Mouse (Mus musculus) v-Abl transformed pro-B cells (cell line): ENCODE data around the gene H2-Ab1.

Experiments used
- in situ Hi-C, 2 experiments: fragments of 400-800 bp; cut with MboI; formaldehyde crosslinking; loops; one replicate each; pipeline ENCODE4 v1.15.1; 2025; ENCODE audit not compliant: unreplicated experiment in 2 of 2

Gene H2-Ab1

DNA sequence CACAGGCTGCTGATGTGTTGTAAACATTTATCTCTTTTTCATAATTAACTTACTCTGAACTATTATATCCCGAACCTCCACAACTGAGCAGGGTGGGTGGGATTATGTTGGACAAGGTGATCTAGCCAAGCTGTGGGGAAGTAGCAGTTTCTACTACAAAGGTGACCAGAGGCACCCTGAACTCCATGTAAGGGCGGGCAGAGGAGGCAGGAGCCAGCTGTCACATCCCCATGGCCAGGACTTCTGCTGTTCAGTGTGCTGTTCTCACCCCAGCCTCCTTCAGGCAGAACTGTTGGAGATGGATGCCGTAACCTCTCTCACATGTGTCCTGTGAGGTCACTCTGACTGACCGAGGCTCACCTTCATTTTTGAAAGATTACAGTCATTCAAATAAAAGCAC, 12.3 kb downstream of the H2-Ab1 start:
- in situ Hi-C loops = no loop called here

DNA sequence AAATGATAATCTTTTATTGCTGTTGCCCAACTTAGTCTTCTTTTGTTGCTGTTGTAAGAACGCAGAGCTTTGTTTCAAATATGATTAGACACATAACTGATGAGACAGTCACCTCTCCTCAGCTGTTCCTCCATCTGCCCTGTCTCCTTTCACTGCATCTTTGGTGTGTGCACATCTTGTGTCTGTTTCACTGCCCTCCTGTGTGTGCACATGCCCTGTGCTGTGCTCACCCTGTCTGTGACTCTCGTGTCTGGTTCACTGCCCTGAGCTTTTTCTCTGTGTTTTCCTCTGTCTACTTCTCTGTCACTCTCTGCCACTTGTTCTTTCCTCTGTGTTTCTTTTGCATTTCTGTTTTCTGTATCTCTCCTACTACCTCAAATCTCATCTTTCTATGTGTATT, 12.7 kb downstream of the H2-Ab1 start:
- in situ Hi-C loops = no loop called here

DNA sequence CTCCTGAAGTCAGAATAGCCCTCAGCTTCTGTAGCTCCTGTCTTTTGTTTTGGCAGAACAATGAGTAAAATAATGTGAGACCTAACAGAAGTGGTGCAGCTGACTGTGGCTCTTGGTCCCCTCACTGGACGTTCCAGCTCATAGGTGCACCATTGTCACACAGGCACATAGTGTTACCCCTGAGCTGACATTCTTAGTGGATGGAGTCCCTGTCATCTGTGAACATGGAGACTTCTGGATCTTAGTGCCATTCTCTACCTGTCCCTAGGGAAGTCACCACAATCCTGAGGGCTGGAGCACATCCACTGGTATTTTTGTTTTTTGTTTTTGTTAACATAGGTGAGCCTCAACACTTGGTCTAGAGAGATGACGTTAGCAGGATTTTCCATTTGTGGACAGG, 13.5 kb downstream of the H2-Ab1 start:
- in situ Hi-C loops = no loop called here

DNA sequence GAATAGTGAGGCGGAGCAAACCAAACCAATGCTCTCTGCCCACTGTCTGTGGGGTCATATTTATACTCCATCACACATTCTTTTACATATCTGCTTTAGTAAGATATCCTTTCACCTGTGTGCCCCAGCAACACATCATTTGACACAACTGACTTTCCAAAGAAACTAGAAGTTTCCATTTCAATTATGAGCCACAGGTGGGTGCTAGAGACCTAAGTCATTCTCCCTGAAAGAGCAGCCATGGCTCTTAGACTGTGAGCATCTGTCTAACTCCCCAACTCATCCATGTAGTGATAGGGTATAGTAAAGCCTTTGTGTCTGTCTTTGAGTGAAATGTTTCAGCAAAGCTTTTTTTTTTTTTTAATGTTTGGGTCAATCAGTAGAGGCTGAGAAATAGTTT, 14.6 kb downstream of the H2-Ab1 start:
- in situ Hi-C loops = no loop called here

DNA sequence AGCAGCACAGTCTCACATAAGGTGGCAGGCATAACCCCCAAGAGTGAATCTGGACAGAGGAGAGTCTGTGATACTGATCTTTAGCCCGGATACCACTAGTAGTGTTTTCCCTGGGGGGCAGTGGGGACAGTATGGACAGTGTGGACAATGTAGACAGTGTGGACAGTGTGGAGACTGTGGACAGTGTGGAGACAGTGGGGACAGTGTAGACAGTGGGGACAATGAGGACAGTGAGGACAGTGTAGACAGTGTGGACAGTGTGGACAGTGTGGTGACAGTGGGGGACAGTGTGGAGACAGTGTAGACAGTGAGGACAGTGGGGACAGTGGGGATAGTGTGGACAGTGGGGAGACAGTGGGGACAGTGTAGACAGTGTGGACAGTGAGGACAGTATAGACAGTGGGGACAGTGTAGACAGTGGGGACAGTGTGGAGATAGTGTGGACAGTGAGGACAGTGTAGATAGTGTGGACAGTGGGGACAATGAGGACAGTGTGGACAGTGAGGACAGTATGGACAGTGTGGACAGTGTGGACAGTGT, 23.1 kb downstream of the H2-Ab1 start:
- in situ Hi-C loops = no loop called here

DNA sequence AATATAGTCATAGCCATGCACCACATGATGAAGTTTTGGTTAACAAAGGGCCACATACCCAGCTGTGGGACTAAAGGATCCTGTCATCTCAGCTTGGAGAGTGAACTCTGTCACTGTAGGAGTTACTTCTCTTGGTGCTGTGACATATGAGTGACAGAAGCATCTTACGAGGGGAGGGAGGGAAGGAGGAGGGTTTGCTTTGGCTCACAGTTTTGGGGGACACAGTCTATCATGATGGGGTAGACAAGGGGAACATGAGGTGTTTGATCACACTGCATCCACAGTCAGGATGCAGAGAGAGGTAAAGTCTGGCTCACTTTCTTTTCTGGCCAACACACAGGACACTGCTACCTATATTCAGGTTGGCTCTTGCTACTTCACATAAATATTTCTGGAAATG, 24.3 kb downstream of the H2-Ab1 start:
- in situ Hi-C loops = no loop called here

DNA sequence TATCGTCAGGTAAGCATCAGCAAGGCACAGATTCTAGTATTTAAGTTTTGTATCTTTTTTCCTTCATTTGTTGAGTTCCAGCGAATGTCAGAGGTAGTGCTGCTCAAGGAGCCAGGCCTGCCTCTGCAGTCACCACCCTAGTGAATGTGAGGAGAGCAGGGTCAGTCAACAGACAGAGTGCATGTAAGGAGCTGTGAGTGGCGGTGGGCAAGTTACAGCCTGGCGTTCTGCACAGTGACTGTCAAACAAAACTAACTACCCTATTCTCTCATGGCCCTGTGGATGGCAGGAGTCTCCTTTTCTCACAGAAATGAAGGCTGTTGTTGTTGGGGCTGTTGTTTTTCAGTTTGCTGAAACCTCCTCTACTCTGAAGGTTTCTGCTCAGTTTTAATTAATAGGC, 27.9 kb downstream of the H2-Ab1 start:
- in situ Hi-C loops = no loop called here

DNA sequence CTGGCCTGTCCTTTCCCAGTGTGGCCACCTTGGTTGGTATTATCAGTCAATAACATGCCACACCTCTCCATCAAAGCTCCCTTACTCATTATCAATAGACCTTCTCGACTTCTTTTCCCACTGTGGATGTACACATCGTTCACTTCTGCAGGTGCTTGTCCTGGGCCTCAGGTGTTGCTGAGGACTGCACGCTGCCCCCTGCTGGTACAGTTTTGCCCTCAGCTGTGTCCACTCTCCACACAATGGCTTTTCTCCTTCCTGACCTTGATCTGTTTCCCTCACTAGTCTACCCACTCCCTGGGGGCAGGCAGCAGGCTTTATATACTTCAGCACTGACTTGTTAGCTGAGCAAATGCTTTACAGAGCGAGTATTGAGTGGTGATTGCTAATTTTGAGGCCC, 28.4 kb downstream of the H2-Ab1 start:
- in situ Hi-C loops = no loop called here

DNA sequence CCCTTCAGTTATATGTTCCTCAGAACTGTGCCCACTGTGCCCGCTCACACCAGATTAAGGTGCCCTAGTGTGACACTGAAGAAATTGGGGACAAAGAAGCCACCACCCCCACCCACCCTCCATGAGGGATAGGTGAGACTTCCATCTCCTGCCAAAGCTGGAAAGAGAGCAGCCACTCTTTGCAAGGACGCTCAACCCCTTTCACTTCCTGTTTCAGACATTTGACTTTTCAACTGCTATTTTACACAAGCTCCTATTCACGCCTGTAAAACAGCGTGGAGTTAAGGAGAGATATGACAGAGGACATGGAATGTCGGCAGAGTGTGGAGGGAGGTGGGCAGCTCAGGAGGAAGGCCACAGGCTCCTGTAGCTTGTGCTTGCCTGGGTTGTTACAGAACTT, 29.0 kb downstream of the H2-Ab1 start:
- in situ Hi-C loops = no loop called here

DNA sequence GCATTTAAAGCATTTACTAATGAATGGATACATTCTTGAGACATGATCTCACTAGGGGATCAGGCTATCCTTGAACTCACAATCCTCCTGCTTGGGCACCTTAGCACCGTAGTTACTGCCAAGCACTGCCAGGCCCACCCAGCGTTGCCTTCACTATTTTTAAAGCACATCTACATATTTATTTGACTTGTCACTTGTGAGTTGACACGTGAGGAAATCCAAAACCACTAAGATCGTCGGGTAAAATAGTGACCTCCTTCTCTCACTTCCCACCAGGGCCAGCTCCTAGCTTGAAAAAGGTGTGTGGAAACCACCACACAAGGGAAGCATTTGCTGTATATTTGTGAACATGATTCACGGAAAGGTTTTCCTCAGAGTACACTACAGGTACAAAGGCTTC, 29.5 kb downstream of the H2-Ab1 start:
- in situ Hi-C loops = no loop called here

DNA sequence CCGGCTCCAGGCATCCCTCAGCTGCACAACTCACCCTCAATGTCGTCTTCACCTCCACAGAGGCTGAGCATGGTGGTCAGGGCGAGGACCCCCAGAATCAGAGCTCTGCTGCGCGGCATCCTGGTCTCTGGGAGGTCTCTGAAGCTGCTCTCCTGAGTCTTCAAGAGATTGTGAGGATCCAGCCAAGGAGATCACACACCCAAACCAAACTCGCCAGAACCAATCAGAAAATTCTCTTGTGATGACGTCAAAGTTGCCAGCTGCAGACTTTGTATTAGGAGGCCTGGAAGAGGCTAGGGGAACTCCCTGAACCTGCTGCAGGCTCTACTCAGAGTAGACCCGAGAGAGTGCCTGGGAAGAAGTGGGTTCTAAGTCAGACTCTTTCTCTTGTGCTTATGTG, 30.2 kb downstream of the H2-Ab1 start, which contains the start of gene H2-Aa:
TSS of gene H2-Aa (minus strand) at position 176 of the 400 bp plus-strand sequence.
- in situ Hi-C loops = no loop called here

DNA sequence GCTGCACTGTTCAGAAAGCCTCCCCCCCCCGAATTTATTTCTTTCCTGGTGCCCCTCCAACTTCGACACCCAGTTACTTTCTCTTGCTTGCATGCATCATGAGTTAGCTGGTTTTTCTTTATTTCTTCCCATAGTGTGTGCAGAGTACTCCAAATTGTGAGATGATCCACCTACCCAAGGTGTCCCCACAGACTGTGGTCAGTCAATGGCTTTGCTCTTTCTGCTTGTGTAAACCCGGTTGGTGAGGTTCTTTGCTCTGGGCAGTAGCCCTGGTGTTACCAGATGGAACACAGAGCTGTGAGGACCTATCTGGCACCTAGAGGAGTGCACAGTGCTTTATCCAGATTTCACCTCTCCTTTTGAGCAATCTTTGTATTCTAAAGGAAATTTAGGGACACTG, 30.6 kb downstream of the H2-Ab1 start:
- in situ Hi-C loops = no loop called here

DNA sequence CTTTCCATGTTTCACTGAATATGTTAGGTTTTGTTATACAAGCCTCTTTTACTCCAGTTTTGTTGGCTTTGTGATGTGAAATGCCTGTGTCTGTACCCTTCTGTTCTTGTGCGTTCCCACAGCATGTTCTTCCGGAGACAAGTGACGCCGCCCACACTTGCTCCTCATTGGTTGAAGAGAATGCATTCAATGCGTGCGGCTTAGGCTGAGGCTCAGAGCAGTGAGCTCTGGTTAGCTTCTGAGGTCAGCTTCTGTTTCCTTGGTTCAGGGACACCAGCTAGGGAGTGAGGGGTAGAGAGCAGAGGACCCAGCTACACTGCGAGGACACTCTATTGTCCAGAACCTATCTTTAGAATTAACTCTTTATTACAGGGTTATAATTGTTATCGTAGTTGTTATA, 34.1 kb downstream of the H2-Ab1 start:
- in situ Hi-C loops = no loop called here

DNA sequence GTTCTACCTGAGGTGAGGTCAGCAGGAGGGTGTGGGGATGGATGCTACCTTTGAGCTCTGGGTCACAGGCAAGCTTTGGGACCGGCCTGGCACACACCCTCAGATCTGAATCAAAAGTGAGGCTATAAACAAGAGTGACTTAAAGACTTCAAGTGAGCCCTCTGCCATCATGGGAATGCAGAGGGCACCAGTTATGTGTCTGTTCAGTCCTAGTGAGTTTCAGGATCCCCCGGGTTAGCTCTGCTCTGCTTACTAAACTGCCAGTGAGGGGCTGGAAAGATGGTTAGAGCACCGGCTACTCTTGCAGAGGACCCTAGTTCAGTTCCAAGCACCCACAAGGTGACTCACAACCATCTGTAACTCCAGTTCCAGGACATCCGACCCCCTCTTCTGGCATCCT, 35.1 kb downstream of the H2-Ab1 start:
- in situ Hi-C loops = no loop called here

DNA sequence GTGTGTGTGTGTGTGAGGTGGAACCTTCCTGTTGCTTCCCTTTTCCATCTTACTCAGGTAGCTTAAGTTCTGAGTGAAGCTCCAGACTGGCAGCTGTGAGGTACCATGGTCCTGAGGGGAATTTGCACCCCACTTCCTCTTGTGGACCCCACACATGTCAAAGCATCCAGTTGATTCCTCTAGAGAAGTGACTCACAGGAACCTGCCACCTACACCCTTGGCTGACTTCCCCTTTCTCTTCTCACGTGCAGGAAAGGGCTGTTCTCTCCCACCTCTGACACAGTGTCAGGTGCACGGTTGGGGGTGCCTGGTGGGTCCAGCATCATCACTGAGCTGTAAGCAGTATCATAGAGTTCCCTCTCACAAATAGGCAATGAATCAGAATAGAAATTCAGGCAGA, 36.0 kb downstream of the H2-Ab1 start:
- in situ Hi-C loops = no loop called here

DNA sequence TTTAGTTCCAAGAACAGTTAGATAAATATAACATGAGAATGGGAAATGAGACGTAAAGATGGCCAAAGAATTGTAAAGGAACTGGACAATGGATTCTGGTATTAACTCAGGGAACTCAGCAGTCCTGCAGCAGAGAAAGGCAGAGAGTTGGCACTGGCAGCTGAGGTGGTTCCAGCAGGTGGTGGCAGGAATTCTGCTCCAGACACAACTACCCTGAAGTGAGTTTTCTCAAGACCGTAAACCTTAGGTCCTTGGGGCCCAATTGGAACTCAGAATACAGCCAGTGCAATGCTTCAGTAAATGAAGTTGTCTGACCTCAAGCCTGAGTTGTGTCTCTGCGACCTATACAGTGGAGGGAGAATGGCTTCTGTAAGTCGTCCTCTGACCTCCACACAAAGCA, 36.8 kb downstream of the H2-Ab1 start:
- in situ Hi-C loops = no loop called here

DNA sequence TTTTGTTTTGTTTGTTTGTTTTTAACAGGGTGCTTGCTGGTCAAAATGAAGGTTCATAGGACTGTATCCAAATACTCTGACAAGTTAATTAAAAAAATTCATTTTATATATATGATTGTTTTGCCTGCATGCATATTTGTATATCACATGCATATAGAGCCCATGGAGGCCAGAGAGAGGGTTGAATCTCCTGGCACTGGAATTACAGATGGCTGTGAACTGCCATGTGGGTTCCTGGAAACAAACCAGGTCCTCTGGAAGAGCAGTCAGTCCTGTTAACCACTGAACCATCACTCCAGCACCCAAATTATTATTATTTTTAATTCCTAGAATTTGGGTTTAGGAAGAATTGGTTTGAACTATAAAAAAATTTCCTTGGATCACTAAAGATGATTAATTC, 37.8 kb downstream of the H2-Ab1 start:
- in situ Hi-C loops = no loop called here

DNA sequence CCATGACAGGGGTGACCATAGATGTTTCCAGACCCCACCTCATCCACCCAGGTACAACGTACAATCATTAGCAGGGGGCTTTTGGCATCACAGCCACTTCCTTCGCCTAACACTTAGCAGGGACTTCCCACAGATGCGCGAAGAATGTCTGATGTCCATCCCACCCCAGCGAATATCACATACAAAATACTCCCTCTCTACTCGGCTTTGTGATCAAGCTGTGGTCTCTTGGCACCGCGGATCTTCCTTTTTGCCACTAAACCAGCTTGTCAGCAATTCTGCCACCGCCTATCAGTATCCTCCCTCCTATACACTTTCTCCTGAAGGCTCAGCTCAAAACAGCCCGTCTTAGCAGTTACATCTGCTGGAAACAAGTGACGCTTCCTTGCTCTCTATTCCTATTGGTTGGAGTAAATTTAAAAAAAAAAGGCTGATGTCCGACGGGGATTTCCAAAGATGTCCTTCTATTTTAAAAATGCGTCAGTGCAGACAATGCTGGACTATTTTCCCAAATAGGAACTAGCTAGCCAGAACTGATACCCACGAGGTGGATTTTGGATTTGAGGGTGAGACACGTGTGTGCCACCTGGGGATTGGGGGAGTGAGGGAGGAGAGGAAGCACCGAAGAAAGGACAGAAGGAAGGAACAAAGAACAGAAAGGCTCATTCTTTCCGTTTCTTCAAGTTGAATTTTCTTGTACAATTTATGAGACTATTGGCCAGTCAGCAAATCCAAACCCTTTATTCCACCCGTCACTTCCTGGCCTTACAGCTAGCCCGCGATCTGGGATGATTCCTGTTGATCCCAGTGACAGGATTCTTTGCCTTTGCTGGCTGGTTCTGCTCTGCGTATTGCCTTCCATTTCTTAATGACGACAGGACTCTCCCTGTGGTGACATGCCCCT, 38.7 kb downstream of the H2-Ab1 start:
- in situ Hi-C loops = no loop called here

DNA sequence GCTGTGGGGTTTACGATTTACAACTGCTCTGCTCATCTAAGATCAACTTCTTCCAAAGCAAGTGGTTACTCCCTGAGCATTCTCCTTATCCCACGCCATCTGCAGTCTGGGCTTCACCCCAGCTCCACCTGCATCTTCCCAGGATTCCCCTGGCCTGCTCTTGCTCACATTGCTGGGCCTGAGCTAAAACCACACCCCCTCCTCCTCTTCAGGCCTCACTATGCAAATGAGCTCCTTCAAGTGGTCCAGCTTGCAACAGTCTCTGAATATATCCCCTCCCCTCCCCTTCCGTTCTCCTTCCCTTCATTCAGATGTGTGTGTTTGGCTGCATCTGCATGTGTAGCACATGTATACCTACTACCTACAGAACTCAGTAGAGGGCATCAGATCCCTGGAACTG, 41.9 kb downstream of the H2-Ab1 start:
- in situ Hi-C loops = no loop called here

DNA sequence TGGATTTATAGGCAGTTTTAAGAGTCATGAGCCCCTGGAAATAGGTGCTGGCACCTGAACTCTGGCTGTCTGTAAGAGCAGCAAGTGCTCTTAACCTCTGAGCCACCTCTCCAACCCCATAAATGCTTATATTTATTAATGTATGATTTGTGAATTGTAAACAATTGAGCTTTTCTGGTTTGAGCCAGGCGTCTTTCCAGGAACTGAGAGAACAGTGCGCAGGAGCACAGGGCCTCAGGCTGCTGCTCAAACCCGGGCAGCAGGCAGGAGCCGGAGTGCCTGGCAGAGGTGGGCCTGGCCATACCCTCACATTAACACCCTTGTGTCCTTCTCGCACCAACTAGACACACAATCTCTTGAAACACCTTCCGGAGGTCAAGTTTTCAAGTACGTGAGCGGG, 42.6 kb downstream of the H2-Ab1 start:
- in situ Hi-C loops = no loop called here

DNA sequence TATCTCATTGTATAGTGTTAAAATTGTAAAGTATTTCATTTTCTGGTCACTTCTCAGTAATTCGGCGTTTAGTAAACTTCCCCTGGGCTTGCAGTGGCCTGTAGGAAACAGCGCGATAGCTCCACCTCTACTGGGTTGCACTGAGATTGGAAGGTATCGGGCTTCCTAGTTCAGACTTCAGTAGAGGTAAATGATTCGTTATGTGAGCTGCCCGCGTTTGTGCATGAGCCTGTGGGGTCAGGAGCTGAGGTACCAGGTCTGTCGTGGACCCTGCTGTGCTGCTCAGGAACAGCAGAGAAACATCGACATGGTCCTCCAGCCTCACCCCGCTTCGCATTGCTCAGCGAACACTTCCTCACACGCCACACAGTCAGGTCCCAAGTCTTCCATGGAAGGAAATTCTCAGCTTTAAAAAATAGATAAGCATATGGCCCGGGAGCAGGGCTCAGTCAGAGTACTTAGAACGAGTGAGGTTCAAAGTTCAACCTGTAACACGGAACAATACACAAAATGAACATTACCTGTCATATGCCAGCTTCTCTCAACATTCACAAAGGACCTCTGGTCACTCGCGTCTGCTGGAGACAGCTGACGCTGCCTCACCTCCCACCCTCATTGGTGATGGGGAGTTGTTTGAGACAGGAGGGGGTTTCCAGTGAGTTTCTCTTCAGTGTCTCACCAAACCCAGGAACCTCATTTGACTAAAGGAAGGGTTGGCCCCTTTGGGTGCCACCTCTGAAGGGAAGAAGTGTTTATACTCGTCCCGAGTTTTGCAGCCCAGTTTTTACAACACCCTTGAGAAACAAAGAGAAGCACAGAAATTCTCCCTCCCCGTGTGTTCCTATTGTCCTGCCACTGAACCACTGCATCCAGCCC, 43.4 kb downstream of the H2-Ab1 start:
- in situ Hi-C loops = no loop called here
